Mouse (Mus musculus): ENCODE measurements around the gene Guca2b. TPM values are rescaled to one million over a fixed set of nuclear protein-coding genes. Genes with fewer than 3 reads are reported as not detected.
A peak's percentile ranks its signal among the peaks of the same experiment; 100 is the strongest.
"Not testable (repeated sequence)": the region's sequence is repeated elsewhere in the genome, so short reads cannot be mapped to it uniquely, and the experiment has no call there.

Guca2b gene
- total RNA-seq, 2 experiments from 2014 or later, result not detected

DNA sequence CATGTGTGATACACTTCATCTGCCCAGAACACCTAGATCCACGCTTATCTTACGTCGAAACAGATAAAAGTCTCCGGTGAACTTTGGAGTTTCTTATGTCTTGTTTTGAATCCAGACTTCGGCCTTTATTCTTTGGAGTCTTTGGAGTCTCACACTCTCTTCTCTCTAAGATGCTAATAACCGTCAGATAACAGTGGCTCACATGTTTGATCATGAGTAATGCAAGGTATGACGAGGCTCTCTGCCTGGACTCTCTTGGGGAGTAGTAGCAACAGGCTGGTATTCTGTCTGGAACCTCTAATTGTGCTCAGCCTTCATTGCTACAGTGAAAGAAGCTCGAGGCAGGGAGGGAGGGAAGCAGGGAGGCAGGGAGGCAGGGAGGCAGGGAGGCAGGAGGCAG lies 1.3 kb upstream of the Guca2b start:
- no peak for DNase-seq (ENCODE audit: extremely low spot score in 1 of 2, low spot score in 1 of 2)

DNA sequence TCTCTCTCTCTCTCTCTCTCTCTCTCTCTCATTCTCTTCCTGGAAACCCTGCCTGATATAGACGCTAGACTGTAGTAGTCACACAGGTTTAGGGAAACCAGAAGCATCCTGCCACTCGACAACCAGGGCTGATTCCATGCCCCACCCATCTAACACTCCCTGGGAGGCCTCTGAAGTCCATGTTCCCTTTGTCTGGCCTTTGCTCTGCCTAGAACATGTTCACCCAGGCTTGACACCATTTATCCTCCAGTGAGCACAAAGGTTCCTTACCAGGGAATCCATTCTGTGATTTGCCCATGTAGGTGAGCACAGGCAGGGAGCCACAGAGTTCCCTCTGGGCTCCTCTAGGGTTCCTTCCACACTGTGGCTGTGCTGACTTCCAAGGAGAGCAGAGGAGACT lies 508 bp downstream of the Guca2b start:
- no peak for DNase-seq (ENCODE audit: extremely low spot score in 1 of 2, low spot score in 1 of 2)

DNA sequence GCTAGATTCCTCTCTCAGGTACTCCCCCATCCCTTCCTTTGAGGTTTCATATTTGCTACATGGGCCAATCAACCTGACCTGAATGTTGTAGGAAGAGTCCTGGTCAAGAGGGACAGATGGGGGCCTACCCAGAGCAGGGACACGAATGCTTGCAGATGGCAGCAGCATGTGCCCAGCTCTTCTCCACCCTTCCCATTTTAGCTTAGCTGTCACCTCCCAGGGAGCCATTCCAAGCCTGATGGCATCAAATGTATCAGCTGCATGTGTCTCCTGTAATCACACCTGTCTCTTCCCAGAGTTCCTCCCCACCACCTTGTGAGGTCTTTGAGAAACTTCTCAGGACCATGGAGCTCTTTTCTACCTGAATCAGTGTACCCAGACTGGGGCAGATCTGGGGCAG lies 1.7 kb downstream of the Guca2b start:
- DNase-seq (ENCODE audit: extremely low spot score in 1 of 2, low spot score in 1 of 2), result no peak

DNA sequence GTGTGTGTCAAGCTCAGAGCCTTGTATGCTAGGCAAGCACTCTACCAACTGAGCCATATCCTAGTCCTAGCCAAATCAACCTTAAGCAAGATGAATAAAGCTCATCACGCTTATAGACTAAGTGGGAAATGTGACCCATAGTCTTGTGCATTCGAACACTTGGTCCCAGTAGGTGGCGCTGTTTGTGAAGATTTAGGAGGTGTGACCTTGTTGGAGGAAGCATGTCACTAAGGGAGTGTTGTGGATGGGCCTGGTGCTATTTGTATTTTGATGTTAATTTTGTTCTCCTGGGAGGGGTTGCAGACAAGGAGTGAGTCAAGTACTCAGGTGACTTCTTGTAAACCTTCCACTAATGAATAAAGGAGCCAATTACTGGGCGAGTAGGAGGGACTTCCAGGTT lies 16.1 kb downstream of the Guca2b start:
- no peak for DNase-seq (ENCODE audit: extremely low spot score in 1 of 2, low spot score in 1 of 2)

DNA sequence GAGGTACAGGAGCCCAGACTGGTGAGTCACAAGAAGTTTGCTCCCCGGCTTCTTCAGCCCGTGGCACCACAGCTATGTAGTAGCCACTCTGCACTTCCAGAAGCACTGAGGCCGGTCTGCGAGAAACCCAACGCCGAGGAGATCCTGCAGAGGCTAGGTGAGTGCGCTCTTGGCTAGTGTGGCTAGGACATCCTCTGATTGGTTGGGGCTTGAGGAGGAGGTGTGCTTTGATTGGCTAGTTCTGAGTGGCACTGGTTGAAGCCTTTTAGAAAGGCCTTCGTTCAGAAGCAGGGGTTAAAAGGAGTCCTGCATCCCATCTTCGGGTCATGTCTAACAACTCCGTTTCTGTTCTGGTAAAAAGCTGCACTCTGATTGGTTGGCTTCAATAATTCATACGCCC lies 20.1 kb downstream of the Guca2b start:
- no peak for DNase-seq (ENCODE audit: extremely low spot score in 1 of 2, low spot score in 1 of 2)

DNA sequence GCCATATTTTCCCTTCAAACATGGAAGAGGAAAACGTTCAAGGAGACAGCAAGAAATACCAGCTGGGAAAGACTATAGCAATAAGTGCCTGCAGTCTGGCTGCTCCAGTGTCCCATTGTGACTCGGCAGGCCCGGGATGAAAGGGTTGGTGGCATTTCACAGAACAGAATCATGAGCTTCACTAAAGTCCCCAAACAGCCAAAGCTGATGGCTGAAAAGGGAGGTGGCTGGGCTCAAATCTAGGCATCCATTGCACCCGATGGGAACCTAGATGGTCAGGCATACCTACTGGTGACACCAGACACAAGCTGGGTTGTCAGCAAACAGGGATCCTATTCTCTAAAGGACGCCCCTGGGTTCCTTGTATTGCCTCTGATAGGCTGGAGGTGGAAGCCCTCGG lies 20.8 kb downstream of the Guca2b start:
- DNase-seq (ENCODE audit: extremely low spot score in 1 of 2, low spot score in 1 of 2), result no peak

DNA sequence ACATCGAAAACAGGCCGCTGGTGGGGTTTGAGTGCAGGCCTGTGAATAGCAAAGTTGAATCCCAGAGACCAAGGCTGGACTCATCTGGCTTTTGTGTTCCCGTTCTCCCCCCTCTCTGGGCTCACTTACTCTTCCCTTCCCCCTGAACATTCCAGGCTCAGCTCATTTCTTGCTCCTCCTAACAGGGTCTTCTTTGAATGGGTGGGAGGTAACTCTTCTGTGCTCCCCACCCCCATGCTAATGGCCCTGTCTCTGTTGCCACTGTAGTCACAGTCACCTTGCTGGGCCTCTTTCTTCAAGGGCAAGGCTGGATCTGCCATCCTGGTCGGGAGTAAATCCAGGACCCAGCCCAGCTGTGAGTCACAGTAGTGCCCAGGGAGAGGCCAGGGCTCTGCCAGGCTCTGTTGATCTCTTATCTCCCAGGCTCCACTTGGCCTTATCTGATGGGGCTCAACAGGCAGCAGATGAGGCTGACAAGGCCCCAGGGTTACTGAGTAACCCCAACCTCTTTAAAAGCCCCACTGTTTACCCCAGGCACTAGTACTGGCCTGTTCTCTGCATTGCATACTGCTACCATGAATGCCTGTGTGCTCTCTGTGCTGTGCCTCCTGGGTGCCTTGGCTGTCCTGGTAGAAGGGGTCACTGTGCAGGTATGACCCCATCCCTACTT lies 21.4 kb downstream of the Guca2b start, which contains the start of gene Guca2a:
Gene Guca2a, plus strand, starts transcription at position 529 of the 670 bp plus-strand sequence.
- DNase-seq (ENCODE audit: extremely low spot score in 1 of 2, low spot score in 1 of 2), result no peak

DNA sequence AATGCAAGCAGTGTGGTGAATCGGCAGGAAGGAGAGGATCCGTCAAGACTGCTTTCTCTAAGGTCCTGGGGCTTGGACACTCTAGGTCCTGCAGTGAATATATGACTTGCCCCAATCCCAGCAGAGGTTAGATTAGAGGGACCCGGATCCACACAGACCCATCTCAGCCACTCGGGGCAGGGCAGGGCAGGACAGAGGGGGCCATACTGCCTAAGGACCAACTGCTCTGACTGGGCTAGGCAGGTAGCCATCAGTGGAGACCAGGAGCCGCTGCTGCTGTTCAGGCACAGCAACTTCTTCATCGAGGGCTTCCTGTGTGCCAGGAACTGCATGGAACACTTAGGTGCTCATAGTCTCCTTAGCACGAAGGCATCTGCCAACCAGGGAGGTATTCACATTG lies 22.0 kb downstream of the Guca2b start:
- no peak for DNase-seq (ENCODE audit: extremely low spot score in 1 of 2, low spot score in 1 of 2)

DNA sequence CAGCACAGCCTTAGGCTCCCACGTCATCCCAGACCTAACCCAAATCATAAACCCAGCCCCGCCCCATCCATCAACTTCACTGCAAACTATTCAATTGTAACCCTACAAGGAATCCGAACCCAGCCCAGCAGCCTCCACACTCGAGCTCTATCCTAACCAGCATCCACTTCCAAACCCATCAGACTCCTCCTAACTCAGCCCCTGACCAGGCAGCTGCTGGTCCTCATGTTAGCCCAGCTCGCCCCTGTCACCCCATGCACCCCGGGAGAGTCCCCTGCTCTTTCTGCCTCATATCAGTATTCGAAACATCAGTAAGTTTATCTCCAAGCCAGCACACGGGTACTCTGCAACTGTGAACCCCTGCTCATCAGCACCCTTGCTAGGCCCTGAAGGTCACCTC lies 23.1 kb downstream of the Guca2b start:
- DNase-seq (ENCODE audit: extremely low spot score in 1 of 2, low spot score in 1 of 2), result no peak

DNA sequence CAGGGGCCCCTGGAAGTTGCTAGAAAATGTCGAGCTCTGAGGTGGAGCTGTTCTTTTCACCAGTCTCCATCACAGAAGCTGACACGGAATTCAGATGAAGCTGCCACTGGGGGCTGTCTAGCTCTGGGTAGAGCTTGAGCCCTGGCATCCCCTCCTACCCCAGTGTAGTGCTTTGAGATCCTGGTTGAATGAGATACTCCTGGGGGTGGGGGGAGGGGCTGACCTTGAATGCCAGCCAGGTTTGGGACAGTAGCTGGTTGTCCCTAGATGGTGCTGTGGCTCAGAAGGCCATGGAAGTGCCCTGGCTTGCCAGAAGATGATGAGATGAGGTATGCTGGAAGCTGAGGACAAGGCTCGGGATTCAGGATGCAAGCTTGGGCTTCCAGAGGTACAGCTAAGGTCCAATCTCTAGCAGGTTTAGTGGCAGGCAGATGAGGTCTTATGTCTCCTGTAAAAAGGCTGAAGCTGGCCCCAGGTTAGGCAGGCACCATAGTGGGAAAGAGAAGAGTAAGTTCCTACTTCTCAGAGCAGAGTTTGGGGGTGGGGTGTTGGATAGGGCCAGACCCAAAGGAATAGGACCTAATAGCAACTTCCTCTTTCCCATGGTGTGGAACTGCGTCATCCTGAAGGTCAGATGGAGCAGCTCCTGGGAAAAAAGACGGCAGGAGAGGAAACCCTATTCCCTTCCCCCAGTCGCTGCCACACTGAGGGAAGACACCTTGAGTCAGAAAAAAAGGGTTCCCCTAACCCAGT lies 23.7 kb downstream of the Guca2b start:
- no peak for DNase-seq (ENCODE audit: extremely low spot score in 1 of 2, low spot score in 1 of 2)

DNA sequence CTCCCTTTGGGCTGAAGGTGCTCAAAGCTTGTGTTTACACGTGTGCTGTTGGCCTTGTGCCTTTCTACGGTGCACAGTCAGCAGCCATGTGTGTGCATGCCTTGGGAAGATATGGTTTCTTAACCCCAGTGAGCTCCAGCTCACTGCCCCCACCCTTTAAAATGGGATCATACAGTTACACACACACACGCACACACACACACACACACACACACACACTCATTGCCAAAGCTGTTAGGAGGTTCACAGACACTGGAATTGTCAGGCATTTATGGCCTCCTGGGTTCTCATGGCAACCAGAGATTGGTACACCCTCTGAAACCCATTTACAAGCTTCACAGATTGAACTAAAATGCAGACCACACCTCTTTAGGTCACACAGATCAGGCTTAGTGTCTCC lies 24.8 kb downstream of the Guca2b start:
- no peak for DNase-seq (ENCODE audit: extremely low spot score in 1 of 2, low spot score in 1 of 2)

DNA sequence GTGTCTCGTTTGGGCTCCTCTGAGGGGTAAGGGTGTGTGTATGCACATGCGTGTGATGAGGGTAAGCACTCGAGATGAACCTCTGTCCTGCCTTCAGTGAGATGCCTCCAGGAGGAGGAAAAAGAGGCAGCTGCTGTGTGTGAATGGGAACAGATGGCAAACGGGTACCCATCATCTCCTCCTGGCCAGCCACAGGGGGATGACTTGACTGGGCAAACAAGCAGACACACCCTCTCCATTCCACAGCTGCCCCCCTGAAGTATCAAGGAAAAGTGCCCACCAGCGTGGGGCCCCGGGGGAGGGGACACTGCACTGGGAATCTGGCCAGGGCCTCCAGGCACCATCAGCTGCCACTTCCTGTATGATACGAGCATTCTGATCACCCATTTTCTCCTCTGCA lies 25.4 kb downstream of the Guca2b start:
- DNase-seq (ENCODE audit: extremely low spot score in 1 of 2, low spot score in 1 of 2), result no peak

DNA sequence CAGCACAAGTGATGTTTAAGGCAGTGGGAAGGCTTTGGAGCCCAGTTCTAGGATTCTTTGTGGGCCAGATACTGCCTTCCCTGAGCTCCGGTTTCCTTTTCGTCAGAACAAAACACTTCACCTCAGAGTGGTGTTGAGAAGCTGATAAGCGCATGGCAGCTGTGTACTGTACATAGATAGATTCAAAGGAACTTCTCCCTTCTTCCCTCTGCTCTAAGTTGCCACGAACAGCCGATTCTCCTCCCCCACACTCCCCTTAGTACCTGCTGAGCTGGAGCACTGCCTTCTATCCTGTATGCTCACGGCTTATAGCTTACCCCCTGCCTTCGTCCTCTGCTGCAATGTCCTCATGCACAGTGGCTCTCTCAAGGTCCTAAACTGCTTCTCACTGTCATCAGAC lies 26.0 kb downstream of the Guca2b start:
- DNase-seq (ENCODE audit: extremely low spot score in 1 of 2, low spot score in 1 of 2), result no peak

DNA sequence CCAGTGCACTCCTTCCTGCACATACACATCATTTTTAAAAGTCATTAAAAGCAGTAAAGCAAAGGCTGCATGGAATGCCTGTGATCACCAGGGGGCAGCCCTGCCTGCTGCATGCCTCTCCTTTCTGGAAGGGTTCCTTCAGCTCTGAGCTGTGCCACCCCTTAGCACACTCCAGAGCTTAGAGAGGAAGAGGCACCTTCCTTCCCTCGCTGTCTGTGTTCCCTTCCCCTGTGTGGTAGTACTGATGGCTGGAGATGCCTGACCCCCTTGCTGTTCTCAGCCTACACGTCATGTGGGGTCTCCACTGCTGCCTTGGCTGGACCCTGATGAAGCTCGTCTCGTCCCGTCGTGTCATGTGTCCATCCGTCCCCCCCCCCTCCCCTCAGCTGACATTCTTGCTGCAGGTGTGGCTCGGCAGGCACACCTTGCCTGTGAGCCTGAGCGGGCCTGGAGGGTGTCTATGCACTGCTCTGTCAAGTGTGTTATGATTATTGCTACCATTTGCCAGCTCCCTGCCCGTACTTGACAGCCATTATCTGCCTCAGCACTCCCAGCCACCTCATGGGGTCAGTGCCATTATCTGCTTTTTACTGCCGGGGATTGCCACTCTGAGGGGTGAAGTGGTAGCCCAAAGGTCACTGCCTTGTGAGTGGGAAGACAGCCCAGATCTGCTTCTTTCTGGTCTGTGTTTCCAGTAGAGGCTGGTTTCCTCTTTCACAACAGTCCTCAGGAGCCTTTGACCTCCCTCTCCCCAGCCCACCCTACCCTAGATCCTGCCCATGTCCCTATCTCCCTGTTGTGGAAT lies 27.4 kb downstream of the Guca2b start:
- DNase-seq (ENCODE audit: extremely low spot score in 1 of 2, low spot score in 1 of 2), result peak in 1 of 2 experiments; percentile 47

DNA sequence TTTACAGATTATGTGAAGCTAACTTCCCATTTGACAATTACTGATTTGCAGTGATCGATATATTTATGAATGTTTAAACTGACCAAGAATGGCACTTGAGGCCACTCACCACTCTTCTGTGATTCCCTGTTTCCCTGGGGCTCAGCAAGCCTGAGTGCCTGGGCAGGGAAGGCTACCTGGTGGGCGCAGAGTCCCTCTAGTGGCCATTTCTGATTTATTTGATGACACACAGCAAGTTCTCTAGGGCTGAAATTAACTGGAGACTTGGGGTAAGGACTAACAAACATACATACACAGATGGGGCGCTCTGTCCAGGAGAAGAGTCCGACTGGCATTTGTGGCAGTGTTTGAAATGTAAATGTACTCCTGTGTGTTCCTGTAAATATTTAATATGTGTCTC lies 30.4 kb downstream of the Guca2b start:
- DNase-seq (ENCODE audit: extremely low spot score in 1 of 2, low spot score in 1 of 2), result not testable (repeated sequence)

DNA sequence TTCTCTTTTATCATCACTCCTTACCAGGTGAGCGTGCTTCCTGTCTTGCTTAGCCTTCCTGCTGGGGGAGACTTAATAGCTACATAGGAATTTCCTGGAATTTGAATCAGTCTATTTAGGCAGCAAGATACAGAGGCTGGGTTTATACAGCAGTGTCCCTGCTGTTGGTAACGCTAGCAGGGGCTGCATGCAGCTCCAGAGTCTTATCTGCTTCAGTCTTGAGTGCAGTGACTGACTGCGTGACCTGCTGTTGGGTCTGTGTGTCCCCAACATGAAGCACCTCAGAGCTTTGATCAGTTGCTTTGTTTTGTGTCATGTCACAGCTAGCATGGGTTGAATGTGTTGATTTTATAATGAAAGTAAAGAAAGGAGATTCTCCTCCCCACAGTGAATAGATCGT lies 31.4 kb downstream of the Guca2b start:
- no peak for DNase-seq (ENCODE audit: extremely low spot score in 1 of 2, low spot score in 1 of 2)

DNA sequence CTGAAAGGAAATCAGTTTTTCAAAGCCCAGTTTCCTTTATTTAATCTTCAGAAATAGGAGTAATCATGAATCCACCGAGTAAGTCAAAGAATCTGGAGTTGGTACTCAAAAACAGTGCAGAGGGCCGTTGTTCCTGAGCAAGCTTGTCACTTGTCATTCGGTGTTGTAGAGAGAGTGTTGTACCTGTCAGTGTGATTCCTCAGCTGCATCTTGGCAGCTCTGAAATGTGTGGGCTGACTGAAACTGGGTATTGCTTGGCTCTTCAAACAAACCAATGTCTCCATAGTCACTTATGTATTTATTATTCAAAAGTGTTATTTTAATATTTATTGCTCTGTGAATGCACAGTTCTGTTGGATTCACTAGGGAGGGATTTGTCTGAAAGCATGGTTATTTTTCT lies 31.9 kb downstream of the Guca2b start:
- DNase-seq (ENCODE audit: extremely low spot score in 1 of 2, low spot score in 1 of 2), result no peak

DNA sequence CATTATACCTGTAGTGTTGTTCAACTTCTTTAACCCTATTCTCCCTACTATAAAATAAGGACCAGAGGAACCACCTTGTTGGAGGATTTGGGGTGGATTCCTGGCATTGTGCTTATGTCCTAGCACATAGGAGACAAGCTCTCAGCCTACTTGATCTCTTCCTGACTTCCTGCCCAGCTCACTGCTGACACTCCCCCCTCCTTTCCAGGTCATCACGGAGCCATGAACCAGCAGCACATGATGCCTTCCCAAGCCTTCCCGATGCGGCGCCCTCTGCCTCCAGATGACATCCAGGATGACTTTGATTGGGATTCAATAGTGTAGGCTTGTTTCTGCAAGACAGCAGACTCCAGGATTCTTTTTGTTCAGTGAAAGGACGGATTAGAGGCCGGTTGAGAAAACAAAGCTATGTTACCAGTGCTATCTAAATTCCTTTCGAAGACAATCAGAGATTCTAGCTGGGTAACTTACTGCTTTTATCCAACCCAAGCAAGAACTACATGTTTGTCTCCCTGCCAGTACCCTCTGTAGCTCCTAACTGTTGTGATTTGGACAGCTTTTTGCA lies 32.6 kb downstream of the Guca2b start:
- DNase-seq (ENCODE audit: extremely low spot score in 1 of 2, low spot score in 1 of 2), result no peak

DNA sequence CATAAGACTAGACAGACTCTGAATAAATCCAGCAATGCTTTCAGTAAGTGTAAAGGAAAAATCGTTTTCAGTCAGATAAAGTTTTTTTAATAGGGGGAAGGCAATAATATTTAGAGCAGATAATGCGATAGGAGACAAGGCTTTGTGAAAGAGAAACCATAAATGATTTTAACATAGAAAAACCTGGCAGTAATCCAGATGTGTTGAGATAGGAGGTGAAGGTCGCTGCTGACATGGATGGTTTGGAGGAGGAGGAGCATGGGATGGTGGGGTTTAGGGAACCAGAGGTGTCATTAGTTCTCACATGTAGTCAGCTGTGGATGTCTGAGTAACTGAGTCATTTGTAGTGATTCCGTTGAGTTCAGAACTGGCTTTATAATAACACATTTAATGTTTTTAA lies 44.0 kb downstream of the Guca2b start:
- no peak for DNase-seq (ENCODE audit: extremely low spot score in 1 of 2, low spot score in 1 of 2)

DNA sequence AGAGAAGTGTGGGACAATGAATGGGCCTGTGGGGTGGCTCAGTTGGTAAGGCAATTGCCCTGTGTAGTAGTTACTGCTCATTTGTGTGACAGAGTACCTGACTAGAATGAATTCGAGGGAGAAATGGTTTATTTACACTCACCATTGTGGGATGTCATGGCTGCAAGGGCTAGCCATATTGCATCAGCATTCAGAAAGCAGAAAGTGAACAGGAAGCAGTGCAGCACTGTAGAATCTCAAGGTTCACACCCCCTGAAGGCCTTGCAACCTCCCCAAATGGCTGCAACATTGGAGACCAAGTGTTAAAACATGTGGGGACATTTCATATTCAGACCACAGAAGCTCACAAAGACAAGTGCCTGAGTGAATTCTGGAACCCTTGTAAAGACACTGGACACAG lies 44.7 kb downstream of the Guca2b start:
- DNase-seq (ENCODE audit: extremely low spot score in 1 of 2, low spot score in 1 of 2), result no peak

DNA sequence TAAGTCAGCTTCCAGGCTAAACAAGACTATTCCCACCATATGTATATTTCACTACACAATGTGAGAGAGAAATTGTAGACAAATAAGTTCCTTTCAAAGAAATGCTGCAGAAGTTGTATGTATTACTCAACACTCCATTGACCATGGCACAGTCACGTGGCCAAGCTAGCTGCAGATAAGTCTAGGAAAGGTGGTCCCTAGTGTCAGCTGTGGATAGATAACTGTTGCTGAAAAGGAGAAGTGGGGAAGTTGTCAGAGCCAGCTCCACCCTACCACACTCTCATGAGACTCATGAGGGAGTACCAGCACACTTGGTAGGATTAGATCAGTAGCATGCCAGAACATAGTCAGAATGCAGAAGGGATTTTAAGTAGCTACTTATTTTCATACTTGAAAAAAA lies 49.3 kb downstream of the Guca2b start:
- DNase-seq (ENCODE audit: extremely low spot score in 1 of 2, low spot score in 1 of 2), result no peak

All from layer of hippocampus, postnatal 25 days (tissue).